Mouse (Mus musculus) hindbrain, embryonic 14.5 days (tissue): Measurements from ENCODE around the gene C130050O18Rik. TPM values are rescaled to one million over a fixed set of nuclear protein-coding genes. Genes with fewer than 3 reads are reported as not detected.

Experiments used
- ATAC-seq: fragments of 200-750 bp; cut with Nextera tagmentation; 2 replicates; pipeline ENCODE4 v1.8.0; 2017; ENCODE audit warnings: moderate number of reproducible peaks, mild to moderate bottlenecking, moderate TSS enrichment, moderate library complexity; ENCODE audit not compliant: low FRiP score
- DNase-seq: peaks from one replicate; pipeline ENCODE4 v3.0.0-alpha.2; 2015; ENCODE audit warnings: low spot score
- H3K27ac ChIP-seq: fragments of 300-500 bp; sonication (generic); 2 replicates; pipeline ENCODE4 v1.5.1; 2014; ENCODE audit warnings: mild to moderate bottlenecking, moderate library complexity
- H3K27me3 ChIP-seq: fragments of 300-500 bp; sonication (generic); 2 replicates; pipeline ENCODE4 v1.6.1; 2014; ENCODE audit warnings: mild to moderate bottlenecking, low read length, mixed read lengths; ENCODE audit not compliant: control insufficient read depth, insufficient read depth
- H3K36me3 ChIP-seq: fragments of 300-500 bp; sonication (generic); replicated peaks from 2 replicates; pipeline ENCODE4 v1.6.1; 2014; ENCODE audit not compliant: control insufficient read depth, insufficient read depth
- H3K4me1 ChIP-seq: fragments of 300-500 bp; sonication (generic); replicated peaks from 2 replicates; pipeline ENCODE4 v1.6.1; 2014; ENCODE audit warnings: antibody characterized with exemption, low read length, mixed read lengths; ENCODE audit not compliant: control insufficient read depth, insufficient read depth
- H3K4me2 ChIP-seq: fragments of 300-500 bp; sonication (generic); replicated peaks from 2 replicates; pipeline ENCODE4 v1.6.1; 2014; ENCODE audit warnings: mild to moderate bottlenecking, moderate library complexity
- H3K4me3 ChIP-seq: fragments of 300-500 bp; sonication (generic); replicated peaks from 2 replicates; pipeline ENCODE4 v1.5.1; 2014; ENCODE audit warnings: mild to moderate bottlenecking, low read length
- H3K9ac ChIP-seq: fragments of 300-500 bp; sonication (generic); 2 replicates; pipeline ENCODE4 v1.6.1; 2014
- H3K9me3 ChIP-seq: fragments of 300-500 bp; sonication (generic); 2 replicates; pipeline ENCODE4 v1.6.1; 2016; ENCODE audit warnings: low read length; ENCODE audit not compliant: control insufficient read depth
- WGBS: fragments of 180-500 bp; shearing (Covaris S2); extraction: QIAGEN DNeasy Blood & Tissue Kit; methylation state at CpG from one replicate; pipeline ENCODE4 v1.1.7; 2014; 5-methylcytosine and 5-hydroxymethylcytosine counted together
- microRNA counts: library from miRNA; unstranded; fragments of <30 nt; microRNA quantifications from one replicate; lab custom pipeline; 2016
- microRNA-seq: library from miRNA; unstranded; fragments of <30 nt; microRNA quantifications from one replicate; pipeline ENCODE4, GENCODE M21; 2016
- polyA plus RNA-seq: library from polyadenylated mRNA; unstranded; fragments of >200 nt; fragmentation: Nextera tagmentation; extraction: Ambion mirVana; gene quantifications from 2 replicates; pipeline ENCODE4 v1.2.1, GENCODE M21; 2014

The C130050O18Rik gene
- polyA plus RNA-seq, 1 experiment from 2014 or later: 0.32 TPM

DNA sequence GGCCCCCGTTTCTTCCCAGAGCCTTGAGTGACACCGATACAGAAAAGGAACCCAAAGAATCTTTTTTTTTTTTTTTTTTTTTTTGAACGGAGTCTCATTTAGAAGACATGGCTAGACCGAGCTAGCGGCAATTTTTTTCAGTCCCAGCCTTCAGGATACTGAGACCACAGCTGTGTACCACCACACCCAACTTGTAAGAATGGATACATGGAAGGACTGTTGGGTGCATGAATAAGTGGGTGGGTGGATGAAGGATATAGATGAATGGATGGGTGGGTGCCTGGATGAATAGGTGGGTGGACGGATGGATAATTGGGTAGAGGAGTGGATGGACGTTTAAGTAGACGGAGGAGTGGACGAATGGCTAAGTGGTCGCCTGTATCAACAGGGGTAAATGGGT, 54.9 kb downstream of the C130050O18Rik start:
- H3K36me3 ChIP-seq: peaks cover 8% of the 10 kb centered on the region; the same call in 1 of the 2 replicates
- ATAC-seq (no peak), DNase-seq (no peak)
- H3K4me1 ChIP-seq: peaks cover 8% of the 10 kb centered on the region
- no peaks in the 10 kb centered on the region for H3K9me3 ChIP-seq
- 9% methylated on average over 10 of the region's 10 CpGs for WGBS
- no peak overlapping the region for H3K27ac ChIP-seq
- peak overlapping the region; percentile 82 for H3K4me2 ChIP-seq
- H3K9ac ChIP-seq: peak overlapping the region; percentile 65
- H3K4me3 ChIP-seq: peak overlapping the region; percentile 63
- H3K27me3 ChIP-seq: no peaks in the 10 kb centered on the region

DNA sequence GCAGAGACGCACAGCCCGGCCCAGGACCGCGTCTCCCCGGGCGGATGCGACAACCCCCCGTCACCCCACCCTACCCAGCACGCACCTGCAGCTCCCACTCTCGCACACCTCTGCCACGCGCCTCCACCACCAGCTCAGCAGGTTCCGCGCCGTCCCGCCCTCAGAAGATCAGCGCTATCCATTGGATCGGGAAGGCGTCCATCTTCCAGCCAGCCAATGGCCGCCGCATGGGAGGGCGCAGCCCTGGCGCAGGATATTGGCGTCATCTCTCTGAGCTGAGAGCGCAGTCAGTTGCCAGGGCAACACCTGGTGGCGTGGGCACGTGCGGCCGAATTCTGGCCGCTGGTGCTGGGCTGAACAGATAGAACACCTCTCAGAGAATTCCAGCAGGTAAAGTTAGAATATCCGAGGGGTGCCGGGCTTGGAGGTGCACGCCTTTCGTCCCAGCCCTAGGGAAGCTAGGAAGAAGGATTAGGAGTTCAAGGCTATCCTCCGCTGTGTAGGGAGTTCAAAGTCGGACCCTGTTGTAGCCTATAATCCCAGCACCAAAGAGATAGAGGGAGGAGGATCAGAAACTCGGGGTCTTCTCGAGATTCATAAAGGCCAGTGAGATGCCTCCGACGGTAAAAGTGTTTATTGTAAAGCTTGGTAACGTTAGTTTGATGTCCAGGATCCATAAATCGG, 55.4 kb downstream of the C130050O18Rik start, which contains the start of gene 3110082I17Rik:
Gene 3110082I17Rik (minus strand): TSS at position 144 of the 684 bp plus-strand sequence.
- WGBS: 5% methylated on average over 42 of the region's 42 CpGs
- peak within 1 kb of the TSS; percentile 65 for H3K9ac ChIP-seq
- H3K4me3 ChIP-seq: peak within 1 kb of the TSS; percentile 63
- peak; percentile 98 for ATAC-seq
- no peaks in the 10 kb centered on the region for H3K27me3 ChIP-seq
- H3K4me2 ChIP-seq: peak within 1 kb of the TSS; percentile 82
- H3K36me3 ChIP-seq: 0 out of 2 replicates have a peak, but pooled peaks cover 4% of the 10 kb centered on the region
- peak; percentile 99 for DNase-seq
- H3K4me1 ChIP-seq: peaks cover 8% of the 10 kb centered on the region
- no peaks in the 10 kb centered on the region for H3K9me3 ChIP-seq
- H3K27ac ChIP-seq: no peak within 1 kb of the TSS

GRCm38 (mm10) chr5:139464874-139465273, 59.8 kb downstream of the C130050O18Rik start:
- Histone ChIP-seq H3K4me3 (no peak overlapping the region), H3K9me3 (no peaks in the 10 kb centered on the region), H3K27me3 (no peaks in the 10 kb centered on the region), H3K36me3 (no peaks in the 10 kb centered on the region), H3K4me2 (no peak overlapping the region), H3K4me1 (peaks cover 2% of the 10 kb centered on the region), H3K27ac (no peak overlapping the region), H3K9ac (no peak overlapping the region)
- ATAC-seq: no peak
- 69% methylated on average over 4 of the region's 4 CpGs for whole genome bisulfite sequencing
- no peak for DNase-seq

MicroRNAs within 50 kb of the gene (microRNA counts, 519-probe panel; counts per million panel counts)
- not detected for microRNA mmu-miR-339-3p (lab: Ali Mortazavi, UCI)
- microRNA mmu-miR-339-5p (lab: Ali Mortazavi, UCI): not detected

Small RNA genes within 50 kb of the gene (microRNA-seq; reads per million reads assigned to microRNA genes)
- 316 reads per million, percentile 65 among the genes with 10 or more reads in this experiment for gene Mir339

Other genes starting within 250 kb of the C130050O18Rik start
- 44.1 and 44.7 TPM in 2 replicates for gene Sun1, start 204.6 kb upstream of the C130050O18Rik start, polyA plus RNA-seq
- 109 and 116 TPM in 2 replicates for gene Get4, start 153.0 kb upstream of the C130050O18Rik start, polyA plus RNA-seq
- gene Adap1, start 79.7 kb upstream of the C130050O18Rik start, polyA plus RNA-seq: 78.6 and 89.9 TPM in 2 replicates
- 110 and 113 TPM in 2 replicates for gene Cox19, start 53.9 kb upstream of the C130050O18Rik start, polyA plus RNA-seq
- not detected in 2 replicates for gene Cyp2w1, start 52.7 kb upstream of the C130050O18Rik start, polyA plus RNA-seq
- 1.4 and 2.7 TPM in 2 replicates for gene Gpr146, start 27.6 kb upstream of the C130050O18Rik start, polyA plus RNA-seq
- 7.5 TPM in 2 replicates for gene Gper1, start 17.9 kb downstream of the C130050O18Rik start, polyA plus RNA-seq
- 12.7 and 13.6 TPM in 2 replicates for gene 3110082I17Rik, start 55.2 kb downstream of the C130050O18Rik start, polyA plus RNA-seq
- gene Zfand2a, start 79.3 kb downstream of the C130050O18Rik start, polyA plus RNA-seq: 13.9 and 15.9 TPM in 2 replicates
- gene Uncx, start 138.2 kb downstream of the C130050O18Rik start, polyA plus RNA-seq: 25.4 and 31.0 TPM in 2 replicates